Mouse (Mus musculus) G1E (cell line): ENCODE measurements around the gene Uevld.
"Not testable (repeated sequence)": the region's sequence is repeated elsewhere in the genome, so short reads cannot be mapped to it uniquely, and the experiment has no call there.

ENCODE experiments used
- CTCF ChIP-seq: IDR thresholded peaks from 2 replicates; pipeline ENCODE4 v1.5.1; 2012; ENCODE audit warnings: low read depth, low read length, inconsistent platforms, mixed read lengths
- GATA1 ChIP-seq: IDR thresholded peaks from 2 replicates; pipeline ENCODE4 v1.6.1; 2012; ENCODE audit warnings: borderline replicate concordance, low read length, inconsistent platforms, mixed read lengths

GRCm38 (mm10) chr7:46881941-46882340 is 76.4 kb downstream of the Uevld start:
- TF ChIP-seq GATA1, CTCF: not testable (repeated sequence)
